Mouse (Mus musculus) cerebellum, postnatal 25 days (tissue): Measurements from ENCODE around the gene Fermt1.

Experiments used
- DNase-seq, 2 experiments: peaks; one replicate each; pipeline ENCODE4 v3.0.0; 2021; ENCODE audit warnings: mixed read lengths in 2 of 2

The Fermt1 gene

DNA sequence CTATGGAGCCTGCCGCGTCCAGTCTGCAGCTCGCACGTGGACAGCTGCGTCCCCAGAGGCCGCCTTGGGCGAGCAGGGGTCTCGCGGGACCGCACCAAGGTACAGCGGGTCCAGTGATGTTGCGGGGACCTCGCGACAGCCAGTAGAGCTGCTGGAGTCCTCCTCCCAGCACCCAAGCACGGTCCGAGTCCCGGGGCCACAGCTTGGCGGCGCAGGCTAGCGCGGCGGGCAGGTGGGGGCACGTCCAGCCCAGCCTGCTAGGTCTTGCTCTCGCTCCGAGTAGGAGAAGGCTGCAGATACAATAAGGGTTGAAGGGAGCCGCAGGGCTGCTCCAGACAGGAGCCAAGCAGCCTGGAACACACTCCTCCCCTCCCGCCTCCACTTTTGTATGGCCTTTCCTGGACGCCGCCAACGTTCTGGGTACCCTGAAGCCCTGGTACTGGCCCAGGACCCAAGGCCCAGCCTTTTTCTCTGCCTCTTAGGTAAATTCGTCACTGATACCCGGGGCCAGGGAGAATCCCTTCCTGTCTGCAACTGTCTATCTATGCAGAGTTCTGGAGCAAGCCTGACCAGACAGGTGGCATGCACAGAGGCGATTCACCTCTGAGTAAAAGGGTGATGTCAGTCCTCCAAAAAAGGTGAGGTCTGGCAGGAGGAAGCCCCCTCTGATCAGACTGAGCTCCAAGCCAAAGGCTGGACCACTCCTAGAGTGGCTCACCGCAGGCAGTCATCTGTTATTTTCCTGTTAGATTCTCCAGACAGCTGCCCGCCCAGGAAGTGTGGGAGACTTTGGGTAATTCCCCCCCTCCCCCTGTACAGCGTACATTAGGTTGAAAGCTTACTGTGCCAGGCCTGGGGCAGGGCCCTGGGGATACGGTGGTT lies at the start of gene Fermt1:
TSS of gene Fermt1 (minus strand) at position 581 of the 882 bp plus-strand sequence.
- DNase-seq = peak; percentile 15 to 20

DNA sequence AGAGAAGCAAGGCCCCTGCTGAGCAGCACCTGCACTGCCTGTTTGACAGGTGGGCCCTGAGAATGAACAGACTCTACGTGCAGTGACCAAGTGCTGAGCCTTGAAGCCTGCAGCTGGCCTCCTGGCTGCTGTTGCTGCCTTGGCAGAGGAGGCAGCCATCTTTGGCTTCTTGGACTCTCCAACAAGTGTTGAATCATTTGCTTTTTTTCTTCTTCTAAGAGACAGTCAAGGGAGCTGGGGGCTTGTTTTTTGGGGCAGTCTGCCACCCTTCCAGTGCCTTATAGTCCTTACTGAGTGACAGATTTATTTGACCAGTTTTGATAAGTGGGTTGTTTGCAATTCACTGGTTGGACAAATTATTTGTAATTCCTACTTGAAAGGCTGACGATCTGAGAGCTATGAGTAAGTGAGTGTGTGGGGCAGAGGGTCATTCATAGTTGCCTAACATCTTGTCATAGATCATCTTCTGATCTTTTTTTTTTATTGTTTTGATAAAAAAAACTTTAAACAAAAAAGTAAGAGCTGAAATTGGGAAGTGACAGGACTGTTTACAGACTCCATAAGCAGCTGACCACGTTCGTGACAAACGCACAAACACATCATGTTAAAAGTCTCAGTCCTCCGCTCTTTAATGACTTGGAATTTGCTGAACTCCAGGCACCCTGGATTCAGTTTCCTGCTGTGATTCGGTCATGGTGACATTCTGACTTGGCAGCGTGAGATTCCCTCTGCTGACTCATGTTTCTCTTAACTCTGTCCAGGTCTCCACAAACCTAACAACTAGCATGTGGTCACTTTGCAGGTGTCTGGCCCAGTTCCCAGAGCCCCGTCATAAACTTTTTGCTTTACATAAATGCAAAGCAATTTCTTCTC lies 47.2 kb upstream of the Fermt1 start:
- DNase-seq = peak; percentile 54 to 79

DNA sequence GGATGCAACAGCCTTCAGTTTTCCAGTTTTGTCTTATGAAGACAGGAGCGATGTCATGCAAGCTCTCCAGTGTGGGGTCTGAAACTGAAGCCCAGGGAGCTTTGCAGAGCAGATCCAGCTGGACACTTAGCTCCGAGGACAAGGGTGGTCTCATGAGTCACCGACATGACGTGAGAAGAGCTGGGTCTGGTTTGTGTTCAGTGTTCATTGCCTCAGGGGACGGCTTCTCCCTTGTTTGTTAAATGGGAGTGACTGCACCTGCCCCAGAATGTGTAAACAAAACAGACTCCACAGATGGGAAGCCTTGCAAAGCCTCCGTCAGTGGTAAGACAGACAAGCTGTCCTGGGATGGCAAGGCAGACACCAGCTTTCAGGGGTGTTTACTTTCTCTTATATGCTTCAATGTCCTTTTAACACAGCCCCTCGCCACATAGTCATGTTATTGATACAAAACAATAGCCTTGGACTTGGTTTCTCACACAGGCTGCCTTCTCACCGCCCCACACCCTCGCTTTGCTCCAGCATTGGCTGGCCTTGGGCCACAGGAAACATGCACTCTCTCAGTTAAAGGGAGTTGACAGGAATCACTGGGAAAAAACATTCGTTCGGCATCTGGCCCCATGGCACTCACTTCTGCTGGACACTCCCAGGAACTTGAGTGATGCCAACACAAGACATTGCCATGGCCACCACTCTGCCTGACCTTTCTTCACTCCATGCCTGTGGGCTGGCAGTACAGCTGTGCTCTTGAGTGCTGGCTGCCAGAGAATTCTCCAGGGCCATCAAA lies 44.3 kb upstream of the Fermt1 start:
- DNase-seq = peak in 1 of 2 experiments; percentile 6

DNA sequence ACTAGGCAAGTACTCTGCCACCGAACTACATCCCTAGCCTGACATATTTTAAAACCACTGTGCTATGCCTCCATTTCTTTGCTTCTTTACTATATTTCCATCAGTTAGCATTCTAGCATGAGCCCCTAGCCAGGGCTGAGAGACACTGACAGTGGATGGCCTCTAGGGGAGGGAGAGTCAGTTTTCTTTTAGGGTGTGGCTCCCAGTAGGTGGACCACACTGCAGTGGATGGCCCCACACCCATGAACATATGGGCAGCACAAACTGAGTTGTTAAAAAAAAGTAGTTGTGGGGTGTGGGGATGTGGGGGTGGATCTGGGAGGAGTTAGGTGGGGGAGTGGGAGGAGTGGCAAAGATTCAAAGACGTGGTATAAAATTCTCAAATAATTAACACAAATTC lies 27.6 kb upstream of the Fermt1 start:
- DNase-seq = no peak

DNA sequence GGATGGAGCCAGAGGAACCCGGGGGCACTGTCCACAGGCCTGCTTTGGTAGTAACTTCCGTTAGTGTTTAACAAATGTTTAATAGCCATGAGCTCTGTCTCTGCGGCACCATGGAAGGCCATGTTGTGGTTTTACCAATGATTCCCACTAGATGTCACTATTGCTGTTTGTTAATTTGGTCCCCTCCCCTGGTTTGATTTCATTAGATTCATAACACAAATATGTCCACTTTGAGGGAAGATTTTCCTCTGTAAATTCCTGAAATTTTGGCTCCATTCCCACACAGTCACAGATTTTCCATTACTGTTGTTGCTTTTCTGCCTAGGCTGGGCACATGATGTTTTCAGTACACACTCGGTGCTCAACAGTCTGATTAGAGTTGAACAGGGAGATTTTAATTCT lies 25.1 kb upstream of the Fermt1 start:
- peak; percentile 15 to 17 for DNase-seq

DNA sequence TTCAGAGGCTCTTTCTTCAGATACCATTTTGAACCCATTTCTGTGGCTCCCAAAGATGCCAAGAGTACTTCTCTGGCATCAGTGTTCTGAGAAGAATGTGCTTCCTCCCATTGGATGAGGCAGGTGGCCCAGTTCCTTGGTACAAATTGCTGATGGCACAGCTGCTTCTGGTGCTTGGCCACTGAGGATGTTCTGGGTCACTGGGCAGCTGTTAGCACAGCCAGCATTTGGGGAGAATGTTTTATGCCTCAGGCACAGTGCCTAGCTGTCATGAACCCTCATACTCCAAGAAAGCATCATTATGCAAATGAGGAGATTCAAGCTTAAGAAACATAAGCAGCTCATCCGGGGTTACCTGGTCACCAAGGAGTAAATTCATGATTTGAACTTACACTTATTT lies 12.1 kb upstream of the Fermt1 start:
- DNase-seq = no peak

DNA sequence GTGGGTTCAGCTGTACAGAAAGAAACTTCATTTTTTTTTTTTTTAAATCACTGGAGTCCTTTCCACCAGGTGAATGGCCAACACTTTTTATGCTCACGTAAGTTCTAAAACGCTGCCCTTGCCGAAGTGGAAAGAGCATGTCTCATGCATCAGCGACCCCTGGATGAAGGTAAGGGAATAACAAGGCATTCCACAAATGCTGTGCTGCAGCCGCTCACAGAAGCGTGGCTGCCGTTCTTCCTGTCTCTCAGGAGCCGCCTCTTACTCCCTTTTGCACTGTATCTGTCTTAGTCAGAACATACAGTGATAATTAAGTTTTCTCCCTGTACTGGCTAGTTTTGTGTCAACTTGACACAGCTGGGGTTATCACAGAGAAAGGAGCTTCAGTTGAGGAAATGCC lies 6.5 kb upstream of the Fermt1 start:
- peak in 1 of 2 experiments; percentile 39 for DNase-seq

DNA sequence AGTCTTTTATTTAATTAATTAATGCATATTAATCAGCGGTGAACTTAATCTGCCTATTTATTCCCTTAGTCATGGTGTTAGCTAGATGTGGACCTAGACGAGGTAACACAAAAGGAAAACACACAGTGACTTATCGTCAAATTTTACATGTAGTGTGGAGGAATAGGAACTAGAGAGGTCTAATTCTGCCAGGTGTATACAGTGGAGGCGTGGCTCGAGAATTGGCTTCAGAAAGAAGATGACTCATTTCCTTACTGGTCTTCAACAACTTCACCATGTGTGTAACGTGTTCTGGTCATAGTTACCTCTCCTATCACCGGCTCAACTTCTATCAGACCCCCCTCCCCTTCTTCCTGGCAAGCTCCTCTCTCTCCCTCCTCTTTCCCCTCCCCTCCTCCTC lies 2.5 kb upstream of the Fermt1 start:
- no peak for DNase-seq

DNA sequence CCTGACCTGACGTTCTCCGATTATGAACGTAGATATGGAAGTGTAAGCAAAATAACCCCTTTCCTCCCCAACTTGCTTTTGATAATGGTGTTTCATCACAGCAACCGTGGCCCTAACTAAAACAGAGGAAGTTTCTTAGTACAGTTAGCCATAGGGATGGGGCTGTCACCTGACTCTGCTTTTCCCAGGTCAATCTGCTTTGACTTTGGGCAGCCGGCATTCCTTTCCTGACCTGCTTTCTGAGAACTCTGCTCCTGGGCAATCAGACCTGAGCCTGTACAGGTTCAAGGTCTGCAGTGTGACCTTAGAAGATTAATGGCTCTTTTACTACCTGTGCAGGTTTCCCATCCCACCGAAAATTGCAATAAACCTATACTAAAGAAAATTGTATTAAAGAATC lies 1.3 kb upstream of the Fermt1 start:
- DNase-seq = no peak

DNA sequence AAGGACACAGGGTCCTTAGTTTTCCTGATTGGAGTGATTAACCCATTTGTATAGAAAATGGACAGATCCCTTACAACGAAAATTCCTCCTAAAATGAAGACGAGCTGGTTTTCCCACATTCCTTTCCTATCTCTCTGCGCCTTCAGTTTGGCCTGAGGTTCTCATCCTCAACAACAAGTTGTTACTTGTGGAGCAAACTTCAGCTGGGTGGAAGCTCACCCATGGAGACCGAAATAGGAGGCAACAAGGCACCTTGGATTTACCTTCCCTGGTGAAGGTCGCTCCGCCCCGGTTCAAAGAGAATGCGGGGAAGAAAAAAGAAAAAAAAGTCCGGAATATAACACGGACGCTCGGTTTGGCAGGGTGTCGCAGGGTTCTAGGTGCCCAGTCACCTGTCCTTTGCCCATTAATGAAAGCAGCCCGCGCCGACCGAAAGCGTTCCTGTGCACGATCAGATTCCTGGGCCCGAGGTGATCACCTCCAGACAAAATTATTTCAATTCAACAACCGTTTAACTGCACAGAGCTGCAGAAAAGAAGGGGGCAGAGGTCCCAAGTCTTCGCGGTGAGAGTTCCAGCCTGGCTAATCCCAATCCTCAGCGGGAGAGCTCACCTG lies 888 bp downstream of the Fermt1 start:
- peak; percentile 9 to 10 for DNase-seq

DNA sequence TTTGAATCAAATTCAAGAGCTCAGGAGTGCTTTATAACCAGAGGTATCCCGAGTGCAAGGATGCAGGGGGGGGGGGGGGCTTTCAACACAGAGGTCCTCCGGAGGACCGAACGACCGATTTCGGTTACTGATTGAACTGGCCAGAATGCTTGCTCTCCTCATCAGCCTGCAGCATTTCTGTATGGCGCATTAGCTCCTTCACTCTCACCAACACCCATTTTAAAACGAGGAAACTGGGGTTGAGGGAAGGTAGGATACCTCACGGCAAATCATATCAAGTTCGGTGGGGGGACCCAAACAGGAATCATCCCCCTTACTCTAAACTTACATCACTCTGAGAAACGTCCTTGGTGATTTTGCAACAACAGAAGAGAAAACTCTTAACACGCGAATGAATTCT lies 1.7 kb downstream of the Fermt1 start:
- no peak for DNase-seq

DNA sequence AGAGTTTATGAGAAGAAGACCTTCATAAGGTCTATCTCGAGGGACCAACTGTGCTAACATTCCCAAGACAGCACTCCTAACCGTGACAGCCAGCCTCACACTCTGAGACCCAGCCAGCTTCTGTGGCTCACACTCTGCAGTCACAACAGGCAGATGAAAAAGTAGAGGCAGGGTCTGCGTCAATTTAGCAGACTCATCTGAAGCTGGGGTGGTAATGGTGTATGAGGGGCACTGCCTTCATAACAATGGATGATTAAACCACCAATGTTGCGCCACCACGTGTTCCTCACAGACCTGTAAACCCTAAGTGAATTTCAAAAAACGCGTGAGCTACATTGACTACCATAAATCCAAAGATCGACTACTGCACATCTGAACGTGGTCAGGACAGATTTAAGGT lies 2.1 kb downstream of the Fermt1 start:
- no peak for DNase-seq

DNA sequence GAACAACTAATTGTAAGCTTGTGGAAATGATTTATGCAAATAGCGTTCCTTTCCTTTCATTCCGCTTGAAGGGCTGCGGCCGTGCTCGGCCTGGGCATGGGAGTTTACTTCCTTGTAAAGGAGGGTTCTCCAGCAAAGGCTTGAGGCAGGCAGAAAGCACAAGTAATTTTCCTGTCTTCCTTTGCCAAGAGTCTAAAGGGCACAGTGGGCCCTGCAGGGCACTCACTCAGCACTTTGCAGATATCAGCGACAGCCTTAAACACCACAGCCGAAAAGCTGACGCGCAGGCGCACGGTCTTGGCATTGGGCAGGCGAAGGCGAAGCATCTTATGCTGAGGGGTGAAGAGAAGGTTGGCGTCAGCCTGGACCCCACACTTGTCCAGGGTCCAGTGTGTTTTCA lies 6.7 kb downstream of the Fermt1 start:
- no peak for DNase-seq

DNA sequence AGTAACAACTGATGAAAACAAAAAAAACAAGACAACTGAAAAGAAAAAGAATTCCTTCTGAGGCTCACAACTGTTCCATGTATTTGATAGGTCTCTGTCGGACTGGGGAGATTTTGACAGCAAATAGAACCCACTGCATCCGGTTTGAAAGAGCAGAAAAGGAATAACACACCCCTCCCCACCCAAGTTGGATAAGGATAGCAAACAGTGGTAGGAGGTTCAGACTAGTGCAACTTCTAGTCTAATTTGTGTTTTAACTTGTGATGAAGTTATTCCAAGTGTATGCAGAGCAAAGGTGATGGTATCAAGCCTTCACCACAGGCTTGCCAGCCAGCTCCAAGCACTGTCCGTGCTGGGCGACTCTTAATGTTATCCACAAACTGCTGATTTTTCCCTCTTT lies 9.5 kb downstream of the Fermt1 start:
- no peak for DNase-seq

DNA sequence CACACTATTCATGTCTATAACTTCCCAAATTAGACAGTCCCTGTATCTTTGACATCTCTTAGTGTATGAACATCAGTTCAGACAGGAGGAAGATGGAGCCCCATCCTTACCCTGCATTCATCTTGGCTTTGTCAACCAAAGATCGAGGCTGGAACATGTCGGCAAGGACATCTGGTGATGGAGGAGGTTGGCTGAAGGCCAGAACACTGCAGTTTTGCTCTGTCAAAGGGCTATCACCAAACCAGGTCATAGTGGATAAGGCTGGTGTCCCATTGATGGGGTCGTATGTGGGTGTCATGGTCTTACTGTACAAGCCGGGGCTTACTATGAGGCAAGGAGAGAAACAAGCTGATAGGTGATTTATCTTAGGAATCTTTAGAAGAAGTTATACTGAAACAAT lies 11.0 kb downstream of the Fermt1 start:
- DNase-seq = peak in 1 of 2 experiments; percentile 9

DNA sequence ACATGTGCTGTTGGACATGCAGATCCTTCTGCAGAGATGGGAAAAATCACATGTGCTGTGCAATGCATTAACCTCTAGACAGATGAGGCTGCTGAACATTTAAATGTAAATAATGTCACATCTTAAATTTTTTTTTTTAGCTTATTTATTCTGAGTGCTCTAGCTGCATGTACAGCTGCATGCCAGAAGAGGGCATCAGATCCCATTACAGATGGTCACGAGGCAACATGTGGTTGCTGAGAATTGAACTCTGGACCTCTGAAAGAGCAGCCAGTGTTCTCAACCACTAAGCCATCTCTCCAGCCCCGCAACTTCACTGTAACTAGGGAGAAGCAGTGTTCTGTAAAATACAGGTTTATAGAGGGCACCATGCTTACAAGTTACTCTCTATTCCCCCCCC lies 11.6 kb downstream of the Fermt1 start:
- no peak for DNase-seq

DNA sequence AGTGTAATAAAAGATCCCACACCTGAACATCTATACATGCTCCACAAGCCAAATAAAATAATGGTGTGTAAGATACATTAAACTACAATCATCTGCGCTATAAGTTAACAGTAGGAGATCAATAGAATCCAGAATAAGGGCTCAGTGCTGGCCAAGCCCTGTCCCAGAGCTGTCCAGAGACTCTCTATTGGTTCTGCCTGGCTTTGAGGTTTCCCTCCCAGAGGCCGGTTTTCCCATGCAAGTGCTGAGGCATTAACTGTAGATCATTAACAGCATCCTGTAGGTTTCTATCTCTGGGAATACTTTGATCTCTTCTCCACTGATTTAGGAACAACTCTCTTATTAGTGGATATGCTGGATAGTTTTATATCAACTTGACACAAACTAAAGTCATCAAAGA lies 16.7 kb downstream of the Fermt1 start:
- no peak for DNase-seq

DNA sequence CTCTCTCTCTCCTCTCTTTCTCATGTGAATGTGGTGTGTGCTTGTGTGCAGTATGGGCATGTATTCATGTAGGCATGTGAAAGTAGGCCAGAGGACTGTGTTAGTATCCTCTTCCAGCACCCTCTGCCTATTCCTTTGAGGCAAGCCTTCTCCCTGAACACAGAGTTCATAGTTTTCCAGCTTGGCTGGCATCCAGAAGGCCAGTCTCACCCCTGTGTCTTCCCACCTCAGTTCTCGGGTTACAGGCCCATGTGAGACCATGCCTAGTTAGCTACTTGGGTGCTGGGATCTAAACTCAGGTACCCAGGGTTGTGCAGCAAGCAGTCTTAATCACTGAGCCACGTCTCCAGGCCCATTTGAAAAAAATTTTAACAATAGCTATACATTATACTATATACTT lies 17.8 kb downstream of the Fermt1 start:
- no peak for DNase-seq

DNA sequence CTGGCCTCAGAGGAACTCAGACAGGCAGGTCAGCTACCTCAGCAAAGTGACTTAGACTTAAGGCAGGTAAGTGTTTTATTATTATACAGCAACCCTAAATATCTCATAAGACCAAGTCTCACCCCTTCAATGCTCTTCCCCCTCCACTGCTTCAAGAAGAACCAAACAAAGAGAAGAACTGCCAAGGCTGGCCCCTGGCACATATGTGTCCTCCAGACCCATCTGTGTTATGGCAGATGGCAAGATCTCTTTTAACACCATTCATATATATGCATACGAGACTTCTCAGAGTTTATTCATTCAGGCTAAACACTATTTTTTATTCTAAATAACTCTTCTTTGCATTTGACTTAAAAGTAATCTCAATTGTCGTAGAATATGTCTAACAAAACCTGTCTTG lies 18.4 kb downstream of the Fermt1 start:
- no peak for DNase-seq

DNA sequence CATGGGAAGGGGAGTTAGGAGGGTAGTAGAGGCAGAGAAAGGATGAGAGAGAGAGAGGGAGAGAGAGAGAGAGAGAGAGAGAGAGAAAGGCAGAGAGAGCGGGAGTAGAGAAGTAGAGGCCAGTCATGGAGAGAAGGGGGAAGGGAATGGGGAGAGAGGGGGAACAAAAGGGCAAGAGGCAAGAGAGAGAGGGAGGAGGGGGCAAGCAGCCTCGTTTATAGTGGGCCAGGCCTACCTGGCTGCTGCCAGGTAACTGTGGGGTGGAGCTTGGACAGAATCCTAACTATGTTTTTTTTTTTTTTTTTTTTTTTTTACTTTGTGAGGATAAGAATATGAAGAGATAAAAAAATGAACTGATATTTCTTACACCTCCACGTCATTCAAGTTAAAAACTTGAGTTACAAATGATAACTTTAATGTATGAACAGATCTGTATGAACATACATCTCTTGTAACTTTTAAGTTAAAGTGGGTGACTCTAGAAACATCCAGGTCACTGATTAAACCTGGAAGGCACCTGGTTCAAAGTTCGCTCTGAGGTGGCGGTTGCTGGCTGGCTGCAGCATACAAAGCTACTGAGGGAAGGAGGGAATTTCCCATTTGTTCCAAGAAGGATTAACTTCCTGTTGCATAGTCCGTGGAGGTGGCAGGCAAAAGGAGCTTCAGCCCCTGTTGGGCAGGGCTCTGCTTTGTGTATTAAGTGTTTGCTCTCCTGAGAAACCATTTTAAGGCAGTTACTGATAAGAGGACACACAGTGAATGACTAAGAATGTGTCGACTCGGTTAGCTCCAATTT lies 22.2 kb downstream of the Fermt1 start:
- DNase-seq = no peak

DNA sequence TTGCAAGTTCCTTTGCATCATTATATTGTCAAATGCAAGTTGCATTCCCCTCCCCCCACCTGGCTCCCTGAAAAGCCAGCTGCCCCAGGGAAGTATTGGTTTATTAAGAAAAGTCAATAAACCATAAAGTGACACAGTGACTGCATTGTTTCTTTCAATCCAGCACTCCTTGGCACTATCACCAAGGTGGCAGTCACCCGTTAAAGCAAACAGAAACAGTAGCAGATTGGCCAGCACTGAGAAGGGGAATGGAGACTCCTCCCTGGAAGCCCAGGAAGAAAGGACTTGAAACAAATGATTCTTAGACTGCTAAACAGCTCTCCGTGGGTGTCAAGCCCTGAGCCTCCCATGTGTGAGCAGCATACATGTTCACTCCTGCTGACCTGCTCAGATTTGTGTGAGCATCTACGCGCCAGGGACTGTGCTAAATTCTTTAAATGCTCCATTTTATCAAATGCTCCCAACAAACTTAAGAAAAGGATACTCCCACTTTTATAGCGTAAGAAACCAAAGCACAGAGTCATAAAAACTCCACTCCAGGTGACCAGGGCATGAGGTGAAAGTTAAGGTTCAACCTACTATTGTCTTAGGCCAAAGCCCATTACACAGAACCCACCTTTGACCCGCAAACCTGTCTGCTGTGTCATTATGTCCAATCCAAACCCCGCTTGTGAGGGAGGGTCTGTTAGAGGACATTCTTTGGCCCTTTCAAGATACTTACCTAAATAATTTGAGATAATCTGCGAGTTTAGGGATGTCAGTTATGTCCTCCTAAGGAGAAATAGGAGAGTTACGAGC lies 23.4 kb downstream of the Fermt1 start:
- DNase-seq = no peak
